Mouse (Mus musculus) left cerebral cortex, postnatal 36 days (tissue): ENCODE data around the gene Efna5. TPM values are rescaled to one million over a fixed set of nuclear protein-coding genes. Genes with fewer than 3 reads are reported as not detected.

Experiments
- DNase-seq, 2 experiments: peaks; one replicate each; pipeline ENCODE4 v3.0.0; 2021 to 2022; ENCODE audit warnings: low spot score in 2 of 2, mixed read lengths in 1 of 2
- intact Hi-C: fragments of 180-260 bp; cut with DNase I; formaldehyde crosslinking; loops from one replicate; pipeline ENCODE4 v1.15.1; 2025
- total RNA-seq, 2 experiments: library from RNA; stranded (reverse); gene quantifications; 2 replicates each; pipeline ENCODE4 v1.2.3; 2021

The Efna5 gene
- 10 to 100 TPM; 35.7 to 37.7 TPM for total RNA-seq

- intact Hi-C loops = no loop called here
- DNase-seq = peak; percentile 67 to 71
These were observed at the start of gene Efna5 for GRCm38 (mm10) chr17:62881176-62881790. TSS of gene Efna5 (minus strand) at chr17:62881317.

GRCm38 (mm10) chr17:62915304-62915703 lies 34.2 kb upstream of the Efna5 start:
- DNase-seq = no peak
- intact Hi-C loops = no loop called here

- intact Hi-C loops = no loop called here
- no peak for DNase-seq
These were observed 24.8 kb upstream of the Efna5 start for GRCm38 (mm10) chr17:62905692-62906445.

- DNase-seq = no peak
- intact Hi-C loops = no loop called here
These were observed 17.9 kb upstream of the Efna5 start for GRCm38 (mm10) chr17:62899066-62899465.

GRCm38 (mm10) chr17:62889991-62890390 lies 8.9 kb upstream of the Efna5 start:
- peak; percentile 34 to 45 for DNase-seq
- intact Hi-C loops = no loop called here

- DNase-seq = peak; percentile 78 to 81
- intact Hi-C loops = no loop called here
These were observed 3.0 kb upstream of the Efna5 start for GRCm38 (mm10) chr17:62884129-62884506.

GRCm38 (mm10) chr17:62883476-62884128 lies 2.5 kb upstream of the Efna5 start:
- intact Hi-C loops = no loop called here
- peak; percentile 53 to 55 for DNase-seq

GRCm38 (mm10) chr17:62882726-62883475 lies 1.8 kb upstream of the Efna5 start:
- intact Hi-C loops = no loop called here
- DNase-seq = peak; percentile 79 to 86

GRCm38 (mm10) chr17:62881791-62882725 lies 941 bp upstream of the Efna5 start:
- intact Hi-C loops = no loop called here
- peak; percentile 51 to 54 for DNase-seq

GRCm38 (mm10) chr17:62880311-62881175 lies 574 bp downstream of the Efna5 start:
- intact Hi-C loops = no loop called here
- DNase-seq = peak in 1 of 2 experiments; percentile 67

- intact Hi-C loops = no loop called here
These were observed 1.4 kb downstream of the Efna5 start for GRCm38 (mm10) chr17:62879526-62880310.

GRCm38 (mm10) chr17:62875727-62876126 lies 5.4 kb downstream of the Efna5 start:
- no peak for DNase-seq
- intact Hi-C loops = no loop called here

More at GRCm38 (mm10) chr17:62879526-62880310, 1.4 kb downstream of the Efna5 start:
- peak; percentile 37 to 56 for DNase-seq

GRCm38 (mm10) chr17:62871928-62872327 lies 9.2 kb downstream of the Efna5 start:
- intact Hi-C loops = no loop called here
- no peak for DNase-seq

GRCm38 (mm10) chr17:62871191-62871590 lies 9.9 kb downstream of the Efna5 start:
- intact Hi-C loops = no loop called here

GRCm38 (mm10) chr17:62870446-62870845 lies 10.7 kb downstream of the Efna5 start:
- intact Hi-C loops = no loop called here
- DNase-seq = no peak

More at GRCm38 (mm10) chr17:62871191-62871590, 9.9 kb downstream of the Efna5 start:
- no peak for DNase-seq

GRCm38 (mm10) chr17:62864966-62865365 lies 16.2 kb downstream of the Efna5 start:
- no peak for DNase-seq

GRCm38 (mm10) chr17:62863004-62863403 lies 18.1 kb downstream of the Efna5 start:
- intact Hi-C loops = no loop called here

More at GRCm38 (mm10) chr17:62864966-62865365, 16.2 kb downstream of the Efna5 start:
- intact Hi-C loops = no loop called here

More at GRCm38 (mm10) chr17:62863004-62863403, 18.1 kb downstream of the Efna5 start:
- no peak for DNase-seq
